12 mouse cellular contexts compared by ENCODE assay signal in genomic region chr12:73873579-73874223, GRCm38 (mm10). TPM values are rescaled to one million over a fixed set of nuclear protein-coding genes. Genes with fewer than 3 reads are reported as not detected.
DNase-seq lines count a peak whose midpoint lies in the region; ATAC-seq and TF ChIP-seq lines count a peak whose summit lies in the region.
"Had no signal": no experiment of that assay in that cellular context is flagged by ENCODE, and none has a peak within 500 bp of the region (broad histone marks: within the 10 kb centered on the region; RNA-seq: fewer than 3 reads in every experiment).

No protein-coding gene starts in this region.

- DNase-seq in liver, postnatal 0 days = no peak
- peak; percentile 78 to 86 for DNase-seq in cerebellum, adult 18-20 months
- DNase-seq in left cerebral cortex, postnatal 14 days (ENCODE audit: low spot score in 2 of 2) = no peak
- DNase-seq in B cell, adult 2 months = no peak
- no peak for DNase-seq in thymus, postnatal 4 days
- DNase-seq: adrenal gland, adult 2 months had no signal

- peak; percentile 47; the same call in 1 of the 2 replicates for ATAC-seq in liver, postnatal 0 days
- no peak for ATAC-seq in liver, embryonic 12.5 days
- ATAC-seq in intestine, embryonic 16.5 days = peak; percentile 94
- ATAC-seq: lung, postnatal 0 days had no signal

- no peak overlapping the region for H3K9ac ChIP-seq in liver, postnatal 0 days (replicated peaks)
- no peak overlapping the region for H3K9ac ChIP-seq in liver, embryonic 12.5 days
- H3K9ac ChIP-seq in intestine, embryonic 16.5 days (ENCODE audit: low read depth, low read length) = no peak overlapping the region
- H3K9ac ChIP-seq: stomach, embryonic 15.5 days had no signal

- no peak overlapping the region for H3K27ac ChIP-seq in liver, postnatal 0 days (ENCODE audit: low read depth)
- H3K27ac ChIP-seq in liver, embryonic 12.5 days = no peak overlapping the region
- H3K27ac ChIP-seq in intestine, embryonic 16.5 days (ENCODE audit: low read length) = no peak overlapping the region
- H3K27ac ChIP-seq: stomach, embryonic 15.5 days had no signal

- no peak for TF ChIP-seq CTCF in liver, postnatal 0 days (IDR thresholded peaks at IDR 0.05; ENCODE audit: low read depth)

- 57% methylated on average over 3 of the region's 3 CpGs for WGBS in liver, postnatal 0 days (ENCODE audit: insufficient replicate concordance)
- 50% methylated on average over 3 of the region's 3 CpGs for WGBS in liver, embryonic 12.5 days (ENCODE audit: insufficient replicate concordance)
- 42% methylated on average over 3 of the region's 3 CpGs for WGBS in intestine, embryonic 16.5 days

- intact Hi-C loops in left cerebral cortex, postnatal 14 days (cut with DNase I) = no loop called here

- H3K27me3 ChIP-seq in liver, postnatal 0 days (ENCODE audit: insufficient read depth, low read length) = no peaks in the 10 kb centered on the region
- H3K27me3 ChIP-seq in liver, embryonic 12.5 days (replicated peaks) = no peaks in the 10 kb centered on the region
- no peaks in the 10 kb centered on the region for H3K27me3 ChIP-seq in intestine, embryonic 16.5 days (replicated peaks; ENCODE audit: control insufficient read depth, insufficient read depth, low read length)
- H3K27me3 ChIP-seq: CH12.LX; stomach, embryonic 15.5 days had no signal

- H3K4me3 ChIP-seq in liver, postnatal 0 days (ENCODE audit: low read depth, low read length) = no peak overlapping the region
- no peak overlapping the region for H3K4me3 ChIP-seq in liver, embryonic 12.5 days
- no peak overlapping the region for H3K4me3 ChIP-seq in intestine, embryonic 16.5 days (ENCODE audit: low read length)
- H3K4me3 ChIP-seq: megakaryocyte, embryonic 14.5 days; stomach, embryonic 15.5 days had no signal

- no peak for TF ChIP-seq EP300 in liver, postnatal 0 days (IDR thresholded peaks at IDR 0.05; ENCODE audit: low read depth)

- no peaks in the 10 kb centered on the region for H3K9me3 ChIP-seq in liver, postnatal 0 days (ENCODE audit: low read length)
- H3K9me3 ChIP-seq in liver, embryonic 12.5 days (replicated peaks) = no peaks in the 10 kb centered on the region
- H3K9me3 ChIP-seq in intestine, embryonic 16.5 days (ENCODE audit: control insufficient read depth, low read length) = no peaks in the 10 kb centered on the region
- H3K9me3 ChIP-seq: megakaryocyte, embryonic 14.5 days; stomach, embryonic 15.5 days had no signal

- H3K4me1 ChIP-seq in liver, postnatal 0 days (ENCODE audit: insufficient read depth) = 0 out of 2 replicates have a peak, but pooled peaks cover 2% of the 10 kb centered on the region
- peaks cover 7% of the 10 kb centered on the region; the same call in 1 of the 2 replicates for H3K4me1 ChIP-seq in liver, embryonic 12.5 days
- H3K4me1 ChIP-seq in intestine, embryonic 16.5 days (ENCODE audit: control insufficient read depth, insufficient read depth, low read length) = no peaks in the 10 kb centered on the region
- H3K4me1 ChIP-seq: stomach, embryonic 15.5 days had no signal

- H3K4me2 ChIP-seq in liver, postnatal 0 days (ENCODE audit: low read depth, low read length) = no peak overlapping the region
- no peak overlapping the region for H3K4me2 ChIP-seq in liver, embryonic 12.5 days
- H3K4me2 ChIP-seq in intestine, embryonic 16.5 days (ENCODE audit: low read depth, low read length) = no peak overlapping the region
- H3K4me2 ChIP-seq: stomach, embryonic 15.5 days had no signal

- H3K36me3 ChIP-seq in liver, postnatal 0 days (replicated peaks; ENCODE audit: insufficient read depth, low read length) = no peaks in the 10 kb centered on the region
- no peaks in the 10 kb centered on the region for H3K36me3 ChIP-seq in liver, embryonic 12.5 days
- no peaks in the 10 kb centered on the region for H3K36me3 ChIP-seq in intestine, embryonic 16.5 days (ENCODE audit: control insufficient read depth, insufficient read depth, low read length)
- H3K36me3 ChIP-seq: stomach, embryonic 15.5 days had no signal

RNA-seq across cellular contexts. Expression of gene Hif1a, which starts 27.5 kb away (rescaled TPM):
- 13.4 and 13.9 TPM in 2 replicates for polyA plus RNA-seq in liver, postnatal 0 days (2015; fragmentation: Nextera tagmentation; extraction: Ambion mirVana)
- 33.3 and 34.1 TPM in 2 replicates for polyA plus RNA-seq in liver, embryonic 12.5 days (2016; fragmentation: Nextera tagmentation; extraction: Ambion mirVana)
- polyA plus RNA-seq in intestine, embryonic 16.5 days (2015; fragmentation: Nextera tagmentation; extraction: Ambion mirVana) = 37.5 and 43.5 TPM in 2 replicates
- 10 to 100 TPM; 62.0 to 67.4 TPM for total RNA-seq in left cerebral cortex, postnatal 14 days (2021)

Comparison
In these comparisons a context has a peak if more than half of its experiments do, and no peak if none do; other contexts are left out.
1. DNase-seq: peak in cerebellum, adult 18-20 months (2 of 2); none in liver, postnatal 0 days (single experiment), left cerebral cortex, postnatal 14 days (0 of 2), B cell, adult 2 months (0 of 2) and thymus, postnatal 4 days (single experiment).